Mouse (Mus musculus): ENCODE data around the gene Tmsb15a.

DNA sequence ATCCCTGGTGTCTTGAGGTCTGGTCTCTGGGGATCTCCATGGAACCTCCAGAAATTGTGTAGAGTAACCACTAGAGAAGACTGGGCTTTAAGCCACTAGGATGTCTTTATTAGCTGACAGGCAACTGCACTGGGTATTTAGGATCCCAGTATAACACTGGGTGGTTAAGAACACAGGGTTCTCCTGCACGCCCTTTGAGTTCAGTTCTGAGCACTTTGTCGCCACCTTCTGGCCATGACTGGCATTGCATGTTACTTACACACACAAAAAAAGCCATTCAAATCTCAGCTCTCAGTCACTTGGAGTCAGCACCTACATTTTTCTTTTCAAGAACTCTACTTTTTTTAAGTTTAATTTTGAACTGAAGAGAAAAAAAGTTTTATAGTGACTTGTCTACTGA is 27.8 kb upstream of the Tmsb15a start:
- no peak for TF ChIP-seq GATA1 (IDR thresholded peaks at IDR 0.05; ENCODE audit: borderline replicate concordance, low read length)
- no peak for TF ChIP-seq FLI1 (IDR thresholded peaks at IDR 0.05; ENCODE audit: low read length)

Data from megakaryocyte, embryonic 14.5 days (primary cell).